Mouse (Mus musculus): Measurements from ENCODE around the gene Brd3.

Brd3 gene

DNA sequence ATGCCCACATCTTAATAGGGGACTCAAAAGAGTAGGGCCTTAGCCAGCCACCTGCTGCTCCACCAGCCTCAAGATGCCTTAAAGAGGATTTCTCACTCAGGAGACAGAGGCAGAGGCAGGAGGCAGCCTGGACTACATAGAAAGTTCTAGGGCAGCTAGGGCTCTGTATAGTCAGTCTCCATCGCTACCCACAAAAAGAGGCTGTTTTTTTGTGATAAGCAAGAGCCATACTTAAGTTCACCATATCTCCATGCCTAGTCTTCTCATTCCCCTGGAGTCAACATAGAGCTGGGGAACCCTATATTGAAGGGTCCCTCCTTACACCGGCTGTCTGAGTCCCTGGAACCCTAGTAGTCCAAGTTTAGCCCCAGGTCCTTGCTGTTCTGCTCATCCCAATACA is 36.9 kb downstream of the Brd3 start:
- DNase-seq (ENCODE audit: low spot score) = no peak

GRCm38 (mm10) chr2:27469991-27470355 is 37.5 kb downstream of the Brd3 start:
- no peak for DNase-seq (ENCODE audit: low spot score)

GRCm38 (mm10) chr2:27469292-27469990 is 38.0 kb downstream of the Brd3 start:
- DNase-seq (ENCODE audit: low spot score) = no peak

GRCm38 (mm10) chr2:27462901-27463300 is 44.6 kb downstream of the Brd3 start:
- DNase-seq (ENCODE audit: low spot score) = no peak

GRCm38 (mm10) chr2:27461881-27462660 is 45.4 kb downstream of the Brd3 start:
- no peak for DNase-seq (ENCODE audit: low spot score)

DNA sequence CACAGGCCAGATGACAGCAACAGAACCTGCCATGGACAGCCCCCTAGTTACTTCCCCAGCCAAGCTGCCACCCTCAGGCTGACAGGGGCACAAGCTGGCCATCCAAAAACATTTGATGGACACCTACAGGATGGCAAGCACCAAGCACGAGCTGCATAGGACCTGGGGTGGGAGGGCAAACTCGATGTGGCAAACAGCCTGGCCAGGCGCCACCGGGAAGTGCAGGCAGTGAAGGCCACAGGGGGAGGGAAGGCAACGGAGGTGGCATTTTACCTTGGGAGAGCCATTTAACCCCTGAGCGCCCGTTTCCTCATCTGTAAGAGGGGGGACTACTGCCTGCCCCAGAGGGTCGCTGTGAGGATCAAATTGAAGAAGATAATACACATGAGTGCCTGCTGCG is 46.8 kb downstream of the Brd3 start:
- no peak for DNase-seq (ENCODE audit: low spot score)

DNA sequence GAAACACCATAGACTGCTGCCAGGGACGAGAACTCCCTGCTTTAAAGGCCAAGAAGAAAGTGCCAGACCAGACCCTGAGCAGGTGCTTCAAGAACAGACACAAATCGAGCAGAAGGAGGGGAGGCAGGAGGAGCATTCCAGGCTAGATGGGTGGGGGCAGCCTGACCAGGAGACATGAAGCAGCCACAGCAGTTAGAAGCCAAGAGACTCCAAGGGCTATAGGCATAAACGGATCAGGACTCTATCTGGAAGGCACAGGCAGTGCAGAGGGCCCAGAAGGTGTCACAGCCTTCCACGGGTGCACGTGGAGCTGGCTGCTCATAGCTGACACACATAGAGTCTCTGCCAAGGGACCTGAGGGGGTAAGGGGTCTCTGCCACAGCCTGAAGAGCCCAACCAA is 47.3 kb downstream of the Brd3 start:
- no peak for DNase-seq (ENCODE audit: low spot score)

- no peak for DNase-seq (ENCODE audit: low spot score)
Measured at GRCm38 (mm10) chr2:27459735-27460134, 47.7 kb downstream of the Brd3 start.

- DNase-seq (ENCODE audit: low spot score) = no peak
Measured at GRCm38 (mm10) chr2:27450226-27450625, 57.2 kb downstream of the Brd3 start.

DNA sequence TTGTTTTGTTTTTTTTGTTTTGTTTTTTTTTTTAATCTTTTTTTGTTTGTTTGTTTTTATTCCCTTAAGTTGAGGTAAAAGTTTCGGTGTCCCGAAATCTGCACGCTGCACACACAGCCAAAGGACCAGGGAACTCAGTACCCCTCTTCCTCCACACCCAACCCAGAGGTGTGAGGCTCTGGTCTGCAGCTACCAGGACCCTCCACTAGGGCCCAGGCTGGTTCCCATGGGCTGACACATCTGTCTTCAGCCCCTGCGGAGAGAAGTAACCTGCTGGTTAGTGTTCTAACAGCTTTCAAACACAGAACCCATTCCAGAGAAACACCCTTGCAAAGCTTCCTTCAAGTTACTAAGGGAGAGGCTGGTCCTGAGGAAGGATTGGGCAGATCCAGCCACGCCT is 59.7 kb downstream of the Brd3 start:
- DNase-seq (ENCODE audit: low spot score) = peak; percentile 29

GRCm38 (mm10) chr2:27446812-27447211 is 60.6 kb downstream of the Brd3 start:
- no peak for DNase-seq (ENCODE audit: low spot score)

GRCm38 (mm10) chr2:27445910-27446309 is 61.6 kb downstream of the Brd3 start:
- DNase-seq (ENCODE audit: low spot score) = no peak

GRCm38 (mm10) chr2:27443450-27443708 is 64.1 kb downstream of the Brd3 start:
- no peak for DNase-seq (ENCODE audit: low spot score)

- DNase-seq (ENCODE audit: low spot score) = no peak
Measured at GRCm38 (mm10) chr2:27442708-27443449, 64.6 kb downstream of the Brd3 start.

- DNase-seq (ENCODE audit: low spot score) = peak; percentile 100
Measured at GRCm38 (mm10) chr2:27441767-27442707, 65.4 kb downstream of the Brd3 start, which contains the start of gene Brd3os. Gene Brd3os, plus strand, starts transcription at chr2:27442324.

DNA sequence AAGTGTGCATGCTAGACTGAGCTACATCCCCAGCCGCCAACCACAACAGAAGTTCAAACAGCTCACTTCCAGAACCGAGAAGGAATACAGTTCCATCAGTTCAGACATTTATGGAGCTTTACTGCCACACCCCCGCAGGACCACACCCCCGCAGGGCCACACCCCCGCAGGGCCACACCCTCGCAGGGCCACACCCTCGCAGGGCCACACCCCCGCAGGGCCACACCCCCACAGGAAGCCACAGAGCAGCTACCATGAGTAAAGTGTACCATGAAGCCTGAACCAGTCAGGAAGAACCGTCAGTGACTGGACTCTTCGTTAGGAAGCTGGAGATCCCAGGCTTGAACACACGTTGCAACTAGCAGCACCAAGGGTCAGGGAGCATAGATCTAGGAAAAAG is 69.2 kb downstream of the Brd3 start:
- DNase-seq (ENCODE audit: low spot score) = no peak

DNA sequence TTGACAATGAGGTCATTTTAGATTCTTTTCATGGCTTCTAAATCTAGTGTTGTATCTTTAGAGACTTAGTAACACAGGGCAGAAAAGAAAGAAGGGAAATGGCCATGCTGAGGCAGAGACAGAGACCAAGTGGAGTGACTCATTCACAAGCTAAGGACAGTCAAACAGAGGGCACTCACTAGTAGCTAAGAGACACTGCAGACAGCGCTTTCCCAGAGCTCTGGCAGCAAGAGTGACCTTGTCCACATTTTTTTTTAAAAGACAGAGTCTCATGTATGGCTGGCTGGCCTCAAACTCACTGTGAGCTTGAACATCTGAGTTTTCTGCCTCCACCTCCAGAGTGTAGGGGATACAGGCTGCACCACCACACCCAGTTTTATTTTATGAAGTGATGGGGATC is 69.6 kb downstream of the Brd3 start:
- no peak for DNase-seq (ENCODE audit: low spot score)

- no peak for DNase-seq (ENCODE audit: low spot score)
Measured at GRCm38 (mm10) chr2:27432599-27432998, 74.9 kb downstream of the Brd3 start.

DNA sequence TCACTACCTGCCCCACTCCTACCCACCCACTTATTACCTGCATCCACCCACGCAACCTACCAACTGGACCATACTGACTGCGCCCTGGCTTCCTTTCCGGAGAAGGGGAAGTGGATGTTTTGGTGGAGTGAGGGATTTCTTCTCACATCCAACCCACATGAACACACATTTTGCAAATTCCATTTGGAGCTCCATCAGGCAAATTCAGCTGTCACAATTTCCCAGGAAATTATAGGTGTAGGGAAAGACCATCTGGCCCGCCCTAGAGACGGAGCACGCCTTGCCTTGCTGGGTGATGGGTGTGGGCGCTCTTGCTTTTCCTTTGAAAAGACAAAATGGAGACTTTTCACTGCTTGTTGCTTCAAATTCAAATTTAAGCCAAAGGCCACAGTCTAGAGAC is 76.8 kb downstream of the Brd3 start:
- DNase-seq (ENCODE audit: low spot score) = no peak

DNA sequence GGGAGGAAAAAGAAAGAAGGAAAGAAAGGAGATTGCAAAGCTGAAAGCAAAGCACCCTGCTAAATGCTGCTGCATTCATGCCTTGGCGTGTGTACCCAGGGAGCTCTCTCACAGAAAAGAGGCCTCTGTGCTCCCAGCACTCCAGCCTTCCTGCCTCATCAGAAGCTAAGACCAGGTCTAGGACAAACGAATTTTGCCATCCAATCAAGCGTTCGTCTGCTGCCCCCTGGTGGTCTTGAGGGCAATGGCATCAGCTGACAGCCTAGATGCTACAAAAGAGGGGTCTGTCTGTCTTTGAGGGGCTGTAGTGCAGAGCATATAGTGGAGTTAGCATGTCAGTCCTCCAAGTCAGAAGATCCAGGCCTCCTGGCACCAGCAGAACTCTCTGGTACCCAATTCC is 79.4 kb downstream of the Brd3 start:
- DNase-seq (ENCODE audit: low spot score) = peak; percentile 94

- DNase-seq (ENCODE audit: low spot score) = peak; percentile 96
Measured at GRCm38 (mm10) chr2:27426855-27427457, 80.5 kb downstream of the Brd3 start, which contains the start of gene Vav2. Gene Vav2, minus strand, starts transcription at chr2:27427033.

All from embryo, embryonic 10 days (tissue).